In the genomic region with DNA sequence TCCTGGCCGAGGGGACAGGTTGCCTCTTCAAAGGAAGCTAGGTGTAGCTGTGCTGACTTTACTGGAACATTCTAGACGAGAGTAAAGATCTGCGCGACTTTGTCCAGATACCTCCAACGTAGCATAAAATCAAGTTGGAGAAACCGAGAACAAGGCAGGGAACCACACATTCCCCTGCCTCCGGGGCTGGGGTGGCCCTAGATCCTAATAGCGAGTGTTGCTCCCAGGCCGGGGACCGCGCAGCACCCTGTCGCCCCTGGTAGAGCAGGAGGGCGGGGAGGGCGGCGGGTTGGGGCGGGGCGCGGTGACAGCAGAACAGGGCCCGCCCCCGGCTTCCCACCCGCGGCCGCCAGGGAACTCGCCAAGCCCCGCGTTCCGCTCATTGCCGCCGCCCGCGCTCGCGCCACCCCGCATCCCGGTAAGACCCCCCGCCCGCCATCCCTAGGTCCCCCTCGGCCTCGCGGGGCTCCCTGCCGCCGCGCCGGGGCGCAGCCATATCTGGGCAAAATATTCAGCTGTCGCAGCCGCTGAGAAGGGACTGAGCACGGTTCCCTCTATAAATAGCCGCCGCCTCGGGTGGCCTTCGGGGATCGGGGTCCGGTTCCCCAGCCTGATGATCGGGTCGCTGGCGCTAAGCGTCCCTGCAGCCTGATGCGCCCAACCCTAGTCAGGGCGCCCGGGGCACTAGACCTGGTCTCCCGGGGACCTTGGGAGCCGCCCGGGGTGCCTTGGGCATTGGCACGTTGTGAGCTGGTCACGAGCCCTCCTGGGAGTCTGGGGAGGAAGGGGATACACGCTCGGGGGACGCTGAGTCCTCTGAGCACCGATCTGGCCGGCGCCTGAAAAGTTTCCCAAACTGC, we compare ENCODE assay signal across 8 mouse cellular contexts. TPM values are rescaled to one million over a fixed set of nuclear protein-coding genes. Genes with fewer than 3 reads are reported as not detected.
DNase-seq lines count a peak whose midpoint lies in the region; ATAC-seq and TF ChIP-seq lines count a peak whose summit lies in the region.

TSS of gene Tmod1 (plus strand) at position 44 of the 860 bp plus-strand sequence.

- peak; percentile 52 for DNase-seq in G1E (ENCODE audit: low spot score)
- DNase-seq in heart, postnatal 25 days (ENCODE audit: low spot score) = peak; percentile 52
- peak; percentile 7 for DNase-seq in large intestine, adult 2 months (ENCODE audit: low read depth, low spot score)
- DNase-seq in lung, adult 18-20 months = peak; percentile 70 to 76
- DNase-seq in thymus, postnatal 10 days (ENCODE audit: low spot score in 2 of 2) = peak; percentile 8 to 49

- under 1% methylated on average over 72 of the region's 72 CpGs for WGBS in forebrain, embryonic 15.5 days
- WGBS in large intestine, adult 2 months = 1% methylated on average over 72 of the region's 72 CpGs
- under 1% methylated on average over 46 of the region's 72 CpGs for WGBS in neural tube, embryonic 14.5 days

- H3K4me3 ChIP-seq in G1E (ENCODE audit: low read depth, low read length) = peak within 1 kb of the TSS; percentile 73
- peak within 1 kb of the TSS; percentile 60 for H3K4me3 ChIP-seq in forebrain, embryonic 15.5 days
- H3K4me3 ChIP-seq in neural tube, embryonic 14.5 days (ENCODE audit: low read depth, low read length) = peak within 1 kb of the TSS; percentile 50

- TF ChIP-seq CTCF in G1E (IDR thresholded peaks at IDR 0.05; ENCODE audit: low read depth, low read length) = no peak

- no peak for ATAC-seq in G1E (ENCODE audit: extremely low read depth, insufficient number of reproducible peaks, low FRiP score, poor library complexity, severe bottlenecking)
- ATAC-seq in cerebellum, adult (ENCODE audit: insufficient number of reproducible peaks, low FRiP score, low TSS enrichment) = peak; percentile 67
- peak; percentile 67 for ATAC-seq in forebrain, embryonic 15.5 days (replicated peaks)
- peak; percentile 75 for ATAC-seq in neural tube, embryonic 14.5 days (ENCODE audit: low read depth)

- H3K9ac ChIP-seq in forebrain, embryonic 15.5 days (replicated peaks) = peak within 1 kb of the TSS; percentile 51
- peak within 1 kb of the TSS; percentile 56 for H3K9ac ChIP-seq in neural tube, embryonic 14.5 days (replicated peaks; ENCODE audit: low read depth, low read length)

- H3K9me3 ChIP-seq in G1E (replicated peaks) = no peaks in the 10 kb centered on the region
- no peaks in the 10 kb centered on the region for H3K9me3 ChIP-seq in forebrain, embryonic 15.5 days
- H3K9me3 ChIP-seq in neural tube, embryonic 14.5 days (ENCODE audit: control insufficient read depth, low read length) = no peaks in the 10 kb centered on the region

- H3K4me2 ChIP-seq in forebrain, embryonic 15.5 days (replicated peaks) = peak within 1 kb of the TSS; percentile 99
- H3K4me2 ChIP-seq in neural tube, embryonic 14.5 days (ENCODE audit: low read depth, low read length) = peak within 1 kb of the TSS; percentile 98

- peaks cover 50% of the 10 kb centered on the region for H3K4me1 ChIP-seq in G1E (ENCODE audit: insufficient read depth, low read depth, low read length)
- peaks cover 15% of the 10 kb centered on the region for H3K4me1 ChIP-seq in forebrain, embryonic 15.5 days
- H3K4me1 ChIP-seq in neural tube, embryonic 14.5 days (ENCODE audit: control insufficient read depth, insufficient read depth, low read length) = peaks cover 4% of the 10 kb centered on the region

- no peaks in the 10 kb centered on the region for H3K36me3 ChIP-seq in G1E (replicated peaks)
- no peaks in the 10 kb centered on the region for H3K36me3 ChIP-seq in forebrain, embryonic 15.5 days
- no peaks in the 10 kb centered on the region for H3K36me3 ChIP-seq in neural tube, embryonic 14.5 days (ENCODE audit: control insufficient read depth, insufficient read depth, low read length)

- intact Hi-C loops in heart, postnatal 25 days (cut with DNase I) = loop anchor here (5.0 kb wide), 1 partner anchor 73 kb away; no protein-coding TSS in a partner anchor

- peaks cover 41% of the 10 kb centered on the region for H3K27me3 ChIP-seq in G1E (ENCODE audit: insufficient read depth, low read length)
- peaks cover 39% of the 10 kb centered on the region for H3K27me3 ChIP-seq in forebrain, embryonic 15.5 days
- peaks cover 21% of the 10 kb centered on the region for H3K27me3 ChIP-seq in neural tube, embryonic 14.5 days (ENCODE audit: control insufficient read depth, insufficient read depth, low read length)

- H3K27ac ChIP-seq in forebrain, embryonic 15.5 days (replicated peaks) = no peak within 1 kb of the TSS
- H3K27ac ChIP-seq in neural tube, embryonic 14.5 days (ENCODE audit: low read depth, low read length) = no peak within 1 kb of the TSS

RNA-seq across cellular contexts. Expression of gene Tmod1, which starts in this region (rescaled TPM):
- 6.9 and 14.6 TPM in 2 replicates for total RNA-seq in G1E (2014; fragmentation: Nextera tagmentation)
- total RNA-seq in G1E (2017) = 0.99 and 1.1 TPM in 2 replicates
- polyA plus RNA-seq in G1E (2012) = 0.64 and 0.65 TPM in 2 replicates
- 0.52 and 0.66 TPM in 2 replicates for polyA plus RNA-seq in forebrain, embryonic 15.5 days (2015; fragmentation: Nextera tagmentation; extraction: Ambion mirVana)
- total RNA-seq in heart, postnatal 25 days (2021) = 100 to 1,000 TPM; 279 to 317 TPM
- 2.2 and 2.3 TPM in 2 replicates for polyA plus RNA-seq in large intestine, adult 2 months (2012; rRNA removed)
- 2.1 and 3.3 TPM in 2 replicates for polyA plus RNA-seq in neural tube, embryonic 14.5 days (2014; fragmentation: Nextera tagmentation; extraction: Ambion mirVana)

Comparison
In these comparisons a context has a peak if more than half of its experiments do, and no peak if none do; other contexts are left out.
1. RNA of gene Tmod1 (total RNA-seq): 279 to 317 TPM in heart, postnatal 25 days; 0.99 to 14.6 TPM in G1E; every median in the first group is over 10 times any median in the second.
2. Peak in ATAC-seq, H3K4me3 ChIP-seq, H3K9ac ChIP-seq and H3K4me2 ChIP-seq in forebrain, embryonic 15.5 days; RNA of the gene not detected or under 1 TPM.
3. DNase-seq: peak in every context shown above with its lines; median percentile 73 in lung, adult 18-20 months; 52 in G1E; 52 in heart, postnatal 25 days; 28 in thymus, postnatal 10 days; 7 in large intestine, adult 2 months.
4. Peak in every context shown above with its lines, with median percentiles within 50 percentile points of each other: H3K4me3 ChIP-seq.